Mouse (Mus musculus) heart, embryonic 14.5 days (tissue): ENCODE measurements around the gene Nin. TPM values are rescaled to one million over a fixed set of nuclear protein-coding genes. Genes with fewer than 3 reads are reported as not detected.

ENCODE experiments used
- ATAC-seq: fragments of 200-750 bp; cut with Nextera tagmentation; 2 replicates; pipeline ENCODE4 v1.8.0; 2017; ENCODE audit warnings: low read depth, moderate TSS enrichment; ENCODE audit not compliant: insufficient number of reproducible peaks, insufficient read depth, low FRiP score
- H3K27ac ChIP-seq, 2 experiments: fragments of 200-500 bp in 1 of 2; fragments of 300-500 bp in 1 of 2; sonication (generic) in 1 of 2; replicated peaks in 1 of 2; 2 replicates each; pipeline ENCODE4 v1.5.1; 2012 to 2014; ENCODE audit warnings: low read depth in 2 of 2, low read length in 2 of 2, control low read depth in 1 of 2, mild to moderate bottlenecking in 1 of 2, mixed read lengths in 1 of 2; ENCODE audit not compliant: control insufficient read depth in 1 of 2, insufficient read depth in 1 of 2
- H3K27me3 ChIP-seq: fragments of 300-500 bp; sonication (generic); 2 replicates; pipeline ENCODE4 v1.6.1; 2014; ENCODE audit warnings: mild to moderate bottlenecking, low read length, control low read depth; ENCODE audit not compliant: control insufficient read depth, insufficient read depth
- H3K36me3 ChIP-seq: fragments of 300-500 bp; sonication (generic); 2 replicates; pipeline ENCODE4 v1.6.1; 2014; ENCODE audit warnings: mild to moderate bottlenecking, control low read depth, low read length, mixed read lengths; ENCODE audit not compliant: control insufficient read depth, insufficient read depth
- H3K4me1 ChIP-seq, 2 experiments: fragments of 200-500 bp in 1 of 2; fragments of 300-500 bp in 1 of 2; sonication (generic) in 1 of 2; 2 replicates each; pipeline ENCODE4 v1.6.1; 2012 to 2014; ENCODE audit warnings: low read length in 2 of 2, control low read depth in 1 of 2, mixed read lengths in 1 of 2; ENCODE audit not compliant: control insufficient read depth in 2 of 2, insufficient read depth in 2 of 2
- H3K4me2 ChIP-seq: fragments of 300-500 bp; sonication (generic); 2 replicates; pipeline ENCODE4 v1.6.1; 2014; ENCODE audit warnings: mild to moderate bottlenecking, low read length
- H3K4me3 ChIP-seq, 2 experiments: fragments of 200-500 bp in 1 of 2; fragments of 300-500 bp in 1 of 2; sonication (generic) in 1 of 2; 2 replicates each; pipeline ENCODE4 v1.5.1; 2012 to 2014; ENCODE audit warnings: low read length in 2 of 2, mild to moderate bottlenecking in 2 of 2, control low read depth in 1 of 2, low read depth in 1 of 2, moderate library complexity in 1 of 2; ENCODE audit not compliant: control insufficient read depth in 1 of 2, insufficient read depth in 1 of 2
- H3K9ac ChIP-seq: fragments of 300-500 bp; sonication (generic); 2 replicates; pipeline ENCODE4 v1.6.1; 2014; ENCODE audit warnings: mild to moderate bottlenecking, low read length
- H3K9me3 ChIP-seq: fragments of 300-500 bp; sonication (generic); 2 replicates; pipeline ENCODE4 v1.6.1; 2016; ENCODE audit warnings: low read length, control low read depth; ENCODE audit not compliant: control insufficient read depth
- WGBS: fragments of 180-500 bp; shearing (Covaris S2); extraction: QIAGEN DNeasy Blood & Tissue Kit; methylation state at CpG from one replicate; pipeline ENCODE4 v1.1.7; 2014; 5-methylcytosine and 5-hydroxymethylcytosine counted together
- polyA plus RNA-seq: library from polyadenylated mRNA; unstranded; fragments of >200 nt; fragmentation: Nextera tagmentation; extraction: Ambion mirVana; gene quantifications from 2 replicates; pipeline ENCODE4 v1.2.1, GENCODE M21; 2014

Gene Nin
- polyA plus RNA-seq, 1 experiment from 2014 or later: 10.8 TPM

DNA sequence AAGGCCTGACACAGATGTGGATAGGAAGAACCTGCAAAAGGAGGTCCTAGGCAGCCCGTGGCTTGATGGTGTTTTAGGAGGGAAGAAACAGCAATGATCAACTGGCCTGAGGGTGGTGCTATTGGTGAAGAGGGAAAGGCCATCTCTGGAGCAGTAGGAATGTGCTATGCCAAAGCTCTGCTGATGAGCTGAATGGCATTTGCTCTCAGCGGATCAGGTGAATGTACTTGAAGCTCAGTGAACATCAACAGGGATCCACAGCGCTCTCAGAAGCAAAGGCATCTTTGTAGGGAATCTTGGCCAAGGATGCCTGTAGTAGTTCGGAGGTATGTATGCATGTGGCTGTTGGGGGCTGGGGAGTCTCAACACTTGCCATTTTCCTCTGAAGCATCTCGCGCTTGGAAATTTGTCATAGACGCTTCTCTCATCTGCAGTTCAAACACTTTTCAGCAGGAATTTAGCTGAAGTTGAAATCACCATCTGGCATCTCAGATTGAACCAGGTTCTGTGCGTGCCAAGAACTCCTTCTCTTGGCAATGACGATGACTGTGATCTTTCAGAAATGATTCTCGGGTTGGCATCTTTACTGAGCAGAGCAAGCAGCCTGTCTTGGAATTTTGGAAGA, 5.3 kb upstream of the Nin start:
- Histone ChIP-seq H3K27me3 (no peaks in the 10 kb centered on the region), H3K4me1 (no peaks in the 10 kb centered on the region), H3K4me2 (no peak overlapping the region), H3K9me3 (no peaks in the 10 kb centered on the region), H3K4me3 (no peak overlapping the region), H3K36me3 (no peaks in the 10 kb centered on the region), H3K27ac (no peak overlapping the region), H3K9ac (no peak overlapping the region)
- 81% methylated on average over 10 of the region's 10 CpGs for WGBS
- ATAC-seq: no peak

DNA sequence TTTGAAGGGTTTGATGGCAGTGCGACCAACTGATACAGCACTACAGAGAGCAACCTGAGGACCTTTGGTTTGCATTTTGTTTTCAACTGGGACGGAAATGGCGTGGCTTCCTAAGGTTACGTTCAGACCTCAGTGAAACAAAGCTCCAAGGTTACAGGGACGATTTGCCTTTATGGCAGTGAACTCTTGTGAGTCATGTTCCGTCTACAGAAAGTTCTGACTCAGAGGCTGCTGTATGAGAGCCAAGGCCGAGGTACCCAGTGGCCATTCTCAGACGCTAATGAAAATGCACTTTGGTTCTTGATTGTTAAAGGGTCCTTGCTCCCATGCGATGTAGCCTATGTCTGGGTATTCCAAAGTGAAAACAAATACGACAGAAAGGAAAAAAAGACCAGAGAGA, 3.6 kb upstream of the Nin start:
- no peak overlapping the region for H3K4me3 ChIP-seq
- H3K9ac ChIP-seq: no peak overlapping the region
- no peaks in the 10 kb centered on the region for H3K9me3 ChIP-seq
- WGBS: 75% methylated on average over 10 of the region's 10 CpGs
- no peaks in the 10 kb centered on the region for H3K36me3 ChIP-seq
- ATAC-seq: no peak
- no peaks in the 10 kb centered on the region for H3K27me3 ChIP-seq
- H3K27ac ChIP-seq: no peak overlapping the region
- no peaks in the 10 kb centered on the region; a peak in 1 of 4 replicates for H3K4me1 ChIP-seq
- no peak overlapping the region for H3K4me2 ChIP-seq

DNA sequence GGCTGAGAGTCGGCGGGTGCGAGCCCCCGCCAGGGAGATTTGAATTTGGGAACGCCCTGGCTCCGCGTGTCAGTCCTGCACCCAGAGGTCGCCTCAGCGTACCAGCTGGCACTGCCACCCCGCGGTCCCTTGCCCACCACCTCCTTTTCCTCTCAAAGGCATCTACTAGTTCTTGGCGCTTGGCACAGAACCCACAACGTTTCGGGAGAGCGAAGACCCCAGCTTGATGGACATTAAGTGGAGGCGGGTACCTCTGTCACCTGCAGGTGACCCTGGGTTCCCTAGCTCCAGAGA, 1.5 kb downstream of the Nin start:
- H3K27ac ChIP-seq: peak overlapping the region in 1 of 2 experiments; percentile 92; a peak in 1 of 4 replicates
- ATAC-seq: no peak
- 4% methylated on average over 14 of the region's 16 CpGs for WGBS

GRCm38 (mm10) chr12:70111367-70112089, 2.0 kb downstream of the Nin start:
- H3K4me3 ChIP-seq: peak overlapping the region; percentile 90 to 95
- peak overlapping the region; percentile 94 for H3K9ac ChIP-seq
- H3K9me3 ChIP-seq: no peaks in the 10 kb centered on the region
- WGBS: under 1% methylated on average over 89 of the region's 101 CpGs
- no peaks in the 10 kb centered on the region for H3K27me3 ChIP-seq
- H3K36me3 ChIP-seq: no peaks in the 10 kb centered on the region
- peak overlapping the region; percentile 89 to 92 for H3K27ac ChIP-seq
- ATAC-seq: peak; percentile 86
- peak overlapping the region; percentile 100 for H3K4me2 ChIP-seq
- H3K4me1 ChIP-seq: peaks cover 3 to 12% of the 10 kb centered on the region in 2 experiments

More for the DNA sequence above, 1.5 kb downstream of the Nin start:
- Histone ChIP-seq H3K4me1 (peaks cover 3 to 10% of the 10 kb centered on the region in 2 experiments), H3K4me3 (peak overlapping the region; percentile 90 to 95), H3K9me3 (no peaks in the 10 kb centered on the region), H3K27me3 (no peaks in the 10 kb centered on the region), H3K9ac (peak overlapping the region; percentile 94), H3K36me3 (no peaks in the 10 kb centered on the region), H3K4me2 (peak overlapping the region; percentile 100)

DNA sequence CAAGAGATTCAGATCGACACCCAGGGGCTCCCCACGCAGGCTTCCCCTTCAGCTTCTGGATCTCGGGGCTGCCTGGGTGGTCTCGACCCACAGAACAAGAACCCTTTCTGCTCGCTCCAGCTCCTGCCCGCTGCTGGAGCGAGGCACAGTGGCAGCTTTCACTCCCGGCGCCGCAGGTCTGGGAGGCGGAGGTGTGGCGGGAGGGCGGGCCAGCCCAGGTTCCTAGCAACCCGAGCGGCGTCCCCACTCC, 2.5 kb downstream of the Nin start:
- 0% methylated on average over 16 of the region's 16 CpGs for WGBS

DNA sequence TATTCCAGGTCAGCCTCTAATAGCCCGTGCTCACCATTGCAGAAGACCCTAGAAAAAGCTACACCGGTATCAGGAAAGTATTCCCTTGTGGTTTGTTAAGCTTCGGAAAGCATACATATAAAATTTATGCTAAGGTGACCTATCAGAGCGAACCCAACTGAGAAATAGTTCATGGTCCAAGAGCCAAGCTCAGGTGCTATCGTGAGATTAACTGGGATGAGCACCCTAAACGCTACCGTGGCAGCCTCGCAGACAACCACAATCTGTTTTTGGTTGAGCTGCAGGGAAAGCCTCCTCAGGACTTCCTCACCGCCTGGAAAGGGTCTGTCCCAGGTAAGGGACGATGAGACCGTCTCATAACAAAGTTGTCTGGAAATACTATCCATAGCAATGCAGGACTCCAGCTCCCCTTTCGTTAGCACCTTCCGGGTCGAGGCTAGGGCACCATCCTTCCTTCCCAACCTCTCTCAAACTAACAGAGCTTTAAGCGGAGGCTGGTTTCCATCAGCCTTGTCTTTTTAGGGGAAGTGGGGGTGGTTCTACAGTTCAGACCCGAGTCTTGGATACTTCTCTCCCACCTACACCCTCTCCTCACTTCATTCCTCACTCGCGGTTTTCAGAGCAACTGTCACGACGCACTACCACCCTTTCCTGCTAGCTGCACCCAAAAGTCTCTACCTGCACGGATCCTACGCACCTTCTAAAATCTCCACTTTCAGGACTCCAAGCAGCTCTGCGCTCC, 3.0 kb downstream of the Nin start:
- peak overlapping the region in 1 of 2 experiments; percentile 92; a peak in 2 of 4 replicates for H3K27ac ChIP-seq
- peak overlapping the region; percentile 94 for H3K9ac ChIP-seq
- no peak for ATAC-seq
- no peaks in the 10 kb centered on the region for H3K9me3 ChIP-seq
- peaks cover 3 to 22% of the 10 kb centered on the region in 2 experiments for H3K4me1 ChIP-seq
- no peaks in the 10 kb centered on the region for H3K27me3 ChIP-seq
- H3K4me3 ChIP-seq: peak overlapping the region; percentile 90 to 95
- 14% methylated on average over 23 of the region's 23 CpGs for WGBS
- H3K36me3 ChIP-seq: no peaks in the 10 kb centered on the region
- peak overlapping the region; percentile 100 for H3K4me2 ChIP-seq

More for the DNA sequence above, 2.5 kb downstream of the Nin start:
- peak; percentile 45 for ATAC-seq
- peaks cover 3 to 17% of the 10 kb centered on the region in 2 experiments for H3K4me1 ChIP-seq
- H3K9ac ChIP-seq: peak overlapping the region; percentile 94
- H3K27ac ChIP-seq: peak overlapping the region in 1 of 2 experiments; percentile 92; a peak in 2 of 4 replicates
- no peaks in the 10 kb centered on the region for H3K27me3 ChIP-seq
- H3K4me3 ChIP-seq: peak overlapping the region; percentile 90 to 95
- no peaks in the 10 kb centered on the region for H3K9me3 ChIP-seq
- H3K4me2 ChIP-seq: peak overlapping the region; percentile 100
- no peaks in the 10 kb centered on the region for H3K36me3 ChIP-seq

DNA sequence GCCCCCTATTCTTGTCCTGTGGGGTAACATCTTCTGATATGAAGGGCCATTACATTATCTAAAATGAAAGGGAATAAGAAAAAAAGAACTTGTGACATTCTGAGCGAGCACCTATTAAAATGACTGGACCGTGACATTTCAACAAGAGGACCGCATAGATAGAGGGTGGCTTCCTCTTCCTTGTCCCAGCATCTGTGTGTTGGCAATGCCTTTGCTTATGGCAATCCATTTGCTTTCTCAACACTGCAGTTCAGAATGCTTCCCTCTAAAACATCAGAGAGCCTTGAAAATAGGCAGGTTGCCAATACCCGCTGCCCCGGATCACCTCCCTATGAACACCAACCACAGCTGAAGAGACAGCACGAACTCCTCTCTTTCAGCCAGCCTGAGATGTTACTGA, 3.6 kb downstream of the Nin start:
- Histone ChIP-seq H3K27me3 (no peaks in the 10 kb centered on the region), H3K9me3 (no peaks in the 10 kb centered on the region), H3K4me3 (peak overlapping the region in 1 of 2 experiments; percentile 90; a peak in 2 of 4 replicates), H3K4me2 (peak overlapping the region; percentile 100), H3K36me3 (no peaks in the 10 kb centered on the region), H3K27ac (no peak overlapping the region), H3K4me1 (peaks cover 3 to 27% of the 10 kb centered on the region in 2 experiments), H3K9ac (peak overlapping the region; percentile 94; the same call in 1 of the 2 replicates)
- ATAC-seq: no peak
- 55% methylated on average over 6 of the region's 6 CpGs for WGBS
